Mouse (Mus musculus): Measurements from ENCODE around the gene Ergic1.

GRCm38 (mm10) chr17:26650451-26651363 is 89.4 kb downstream of the Ergic1 start:
- TF ChIP-seq CTCF (IDR thresholded peaks at IDR 0.05; ENCODE audit: insufficient read depth, low read length) (no peak), POLR2A (IDR thresholded peaks at IDR 0.05; ENCODE audit: borderline replicate concordance, extremely low read depth, low read depth, low read length) (no peak)

Data from lung, adult 2 months (tissue).